ENCODE assay signal across 16 mouse cellular contexts in genomic region chr11:82905816-82906215, GRCm38 (mm10). TPM values are rescaled to one million over a fixed set of nuclear protein-coding genes. Genes with fewer than 3 reads are reported as not detected.
"Had no signal": no experiment of that assay in that cellular context is flagged by ENCODE, and none has a peak within 500 bp of the region (broad histone marks: within the 10 kb centered on the region; RNA-seq: fewer than 3 reads in every experiment).

No protein-coding gene starts in this region.

- DNase-seq: retina, postnatal 1 day; right cerebral cortex, adult 18-20 months; right cerebral cortex, postnatal 14 days; right cerebral cortex, postnatal 25 days; right cerebral cortex, postnatal 4 days; spleen, adult 18-20 months; thymus, adult 18-20 months; thymus, adult 2 months; thymus, postnatal 14 days; thymus, postnatal 25 days; thymus, postnatal 4 days had no signal

- H3K27me3 ChIP-seq: stomach, embryonic 15.5 days had no signal

- H3K4me3 ChIP-seq: neural tube, embryonic 13.5 days; neural tube, embryonic 15.5 days; stomach, embryonic 15.5 days had no signal

- H3K9me3 ChIP-seq: neural tube, embryonic 13.5 days; neural tube, embryonic 15.5 days; stomach, embryonic 15.5 days had no signal

RNA-seq across cellular contexts. Expression of gene Unc45b, which starts 4.5 kb away (rescaled TPM):
- total RNA-seq: neutrophil, adult 5-6 weeks had no signal

RNA-seq across cellular contexts. Expression of gene Fndc8, which starts 13.9 kb away (rescaled TPM):
- total RNA-seq: neutrophil, adult 5-6 weeks had no signal
- polyA plus RNA-seq: stomach, postnatal 0 days had no signal
